In the genomic region with DNA sequence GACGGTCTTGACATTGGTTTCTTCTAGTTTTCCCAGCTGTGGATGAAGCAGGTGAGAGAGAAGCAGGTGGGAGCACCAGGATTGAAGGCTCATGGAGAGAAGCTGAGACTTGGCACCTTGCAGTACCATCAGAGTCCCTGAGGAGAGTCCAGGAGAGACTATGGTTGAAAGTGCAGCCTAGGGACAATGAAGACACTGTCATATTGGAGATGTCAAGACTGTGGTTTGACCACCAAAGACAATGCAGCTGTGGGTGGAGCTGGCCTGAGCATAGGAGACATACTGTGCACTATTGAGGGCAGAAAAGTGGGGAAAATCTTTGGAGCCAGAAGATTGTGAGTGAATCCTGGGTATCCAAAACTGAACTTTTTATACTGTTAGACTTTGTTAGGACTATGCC, we compare ENCODE assay signal across 32 mouse cellular contexts.
"Had no signal": no experiment of that assay in that cellular context is flagged by ENCODE, and none has a peak within 500 bp of the region (broad histone marks: within the 10 kb centered on the region; RNA-seq: fewer than 3 reads in every experiment).

No protein-coding gene starts in this region.

- H3K9me3 ChIP-seq: limb, embryonic 10.5 days; limb, embryonic 12.5 days; limb, embryonic 13.5 days; limb, embryonic 15.5 days; liver, embryonic 12.5 days; liver, embryonic 13.5 days; liver, embryonic 15.5 days; lung, embryonic 15.5 days; midbrain, embryonic 10.5 days; midbrain, embryonic 12.5 days; midbrain, embryonic 13.5 days; midbrain, embryonic 15.5 days; neural tube, embryonic 12.5 days; neural tube, embryonic 13.5 days had no signal

- H3K27ac ChIP-seq: limb, embryonic 10.5 days; limb, embryonic 12.5 days; limb, embryonic 13.5 days; limb, embryonic 15.5 days; liver, embryonic 12.5 days; liver, embryonic 13.5 days; liver, embryonic 14.5 days; liver, embryonic 15.5 days; lung, embryonic 15.5 days; macrophage; midbrain, embryonic 10.5 days; midbrain, embryonic 12.5 days; midbrain, embryonic 13.5 days; midbrain, embryonic 15.5 days; neural tube, embryonic 12.5 days; neural tube, embryonic 13.5 days had no signal

- H3K9ac ChIP-seq: limb, embryonic 12.5 days; limb, embryonic 13.5 days; limb, embryonic 15.5 days; liver, embryonic 12.5 days; liver, embryonic 13.5 days; liver, embryonic 14.5 days; liver, embryonic 15.5 days; liver, postnatal 0 days; lung, embryonic 14.5 days; lung, embryonic 15.5 days; midbrain, embryonic 12.5 days; midbrain, embryonic 13.5 days; midbrain, embryonic 15.5 days; neural tube, embryonic 12.5 days; neural tube, embryonic 13.5 days had no signal

- H3K4me1 ChIP-seq: limb, embryonic 10.5 days; limb, embryonic 12.5 days; limb, embryonic 13.5 days; limb, embryonic 15.5 days; lung, embryonic 15.5 days; midbrain, embryonic 10.5 days; midbrain, embryonic 12.5 days; midbrain, embryonic 13.5 days; midbrain, embryonic 15.5 days; neural tube, embryonic 12.5 days; neural tube, embryonic 13.5 days had no signal

- ATAC-seq: liver, embryonic 12.5 days; liver, postnatal 0 days; lung, postnatal 0 days; midbrain, embryonic 13.5 days; midbrain, embryonic 15.5 days; midbrain, embryonic 16.5 days had no signal

- H3K27me3 ChIP-seq: limb, embryonic 12.5 days; limb, embryonic 13.5 days; limb, embryonic 15.5 days; liver, embryonic 13.5 days; lung, embryonic 15.5 days; megakaryocyte, embryonic 14.5 days; midbrain, embryonic 12.5 days; midbrain, embryonic 13.5 days; midbrain, embryonic 15.5 days; neural tube, embryonic 12.5 days; neural tube, embryonic 13.5 days had no signal

- DNase-seq: left cerebral cortex, postnatal 4 days; liver; liver, embryonic 13.5 days; liver, postnatal 0 days; lung, adult 18-20 months; lung, adult 2 months; lung, embryonic 14.5 days; lung, postnatal 10 days; lung, postnatal 14 days; lung, postnatal 36 days; lung, postnatal 4 days; midbrain, embryonic 14.5 days had no signal

- H3K36me3 ChIP-seq: limb, embryonic 10.5 days; limb, embryonic 12.5 days; limb, embryonic 13.5 days; limb, embryonic 15.5 days; liver, embryonic 12.5 days; liver, embryonic 13.5 days; liver, embryonic 15.5 days; lung, embryonic 15.5 days; midbrain, embryonic 10.5 days; midbrain, embryonic 12.5 days; midbrain, embryonic 13.5 days; midbrain, embryonic 15.5 days; neural tube, embryonic 12.5 days; neural tube, embryonic 13.5 days had no signal

- H3K4me3 ChIP-seq: limb, embryonic 10.5 days; limb, embryonic 12.5 days; limb, embryonic 13.5 days; limb, embryonic 15.5 days; liver, embryonic 12.5 days; liver, embryonic 13.5 days; liver, embryonic 15.5 days; lung, embryonic 15.5 days; megakaryocyte, embryonic 14.5 days; midbrain, embryonic 10.5 days; midbrain, embryonic 12.5 days; midbrain, embryonic 13.5 days; midbrain, embryonic 15.5 days; myocyte; neural tube, embryonic 12.5 days; neural tube, embryonic 13.5 days had no signal

- H3K4me2 ChIP-seq: limb, embryonic 12.5 days; limb, embryonic 13.5 days; limb, embryonic 15.5 days; liver, embryonic 11.5 days; liver, embryonic 12.5 days; liver, embryonic 13.5 days; liver, embryonic 15.5 days; lung, embryonic 14.5 days; lung, embryonic 15.5 days; midbrain, embryonic 12.5 days; midbrain, embryonic 13.5 days; midbrain, embryonic 15.5 days; neural tube, embryonic 12.5 days; neural tube, embryonic 13.5 days had no signal
